Mouse (Mus musculus): ENCODE data around the gene Stxbp6.

DNA sequence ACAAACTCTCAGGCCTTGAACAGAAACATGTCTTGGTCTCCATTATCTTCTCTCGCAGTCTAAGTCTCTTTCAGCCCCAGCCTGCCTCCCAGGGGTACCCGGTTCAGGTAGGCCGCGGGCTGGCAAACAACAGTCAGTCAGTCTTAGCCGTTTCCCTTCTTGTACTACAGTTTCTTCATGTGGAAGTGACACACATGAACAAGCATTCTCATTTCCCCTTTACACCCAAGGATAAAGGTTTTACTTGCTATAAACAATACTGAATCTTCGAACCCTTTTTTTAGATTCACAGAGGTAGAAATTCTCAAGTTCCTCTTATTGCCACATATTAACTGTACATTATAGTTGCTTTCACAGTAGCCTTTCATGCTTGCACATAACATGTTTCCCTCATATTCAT lies 141.6 kb downstream of the Stxbp6 start:
- TF ChIP-seq GATA1 (IDR thresholded peaks at IDR 0.05; ENCODE audit: borderline replicate concordance, low read length) (no peak), FLI1 (IDR thresholded peaks at IDR 0.05; ENCODE audit: low read length) (no peak)
